ENCODE assay signal across 10 mouse cellular contexts in the genomic region with DNA sequence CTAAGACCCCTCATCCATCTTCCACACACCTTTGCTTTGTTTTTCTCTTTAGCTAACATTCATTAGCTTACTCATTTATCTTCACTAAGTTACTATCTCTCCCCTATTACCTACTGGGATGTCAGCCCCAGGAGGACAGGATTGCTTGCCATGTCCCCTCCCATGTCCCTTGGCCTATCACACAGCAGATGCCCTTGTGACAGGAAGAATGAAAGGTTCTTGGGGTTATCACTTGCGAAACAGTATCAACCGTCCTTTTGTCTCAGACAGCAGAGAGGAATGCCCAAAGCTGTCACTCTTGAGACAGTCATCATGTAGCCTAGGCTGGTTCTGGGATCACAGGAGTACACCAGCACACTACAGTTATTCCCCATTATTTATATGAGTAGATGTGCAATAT. TPM values are rescaled to one million over a fixed set of nuclear protein-coding genes. Genes with fewer than 3 reads are reported as not detected.
DNase-seq lines count a peak whose midpoint lies in the region; ATAC-seq and TF ChIP-seq lines count a peak whose summit lies in the region.
"Had no signal": no experiment of that assay in that cellular context is flagged by ENCODE, and none has a peak within 500 bp of the region (broad histone marks: within the 10 kb centered on the region; RNA-seq: fewer than 3 reads in every experiment).

No protein-coding gene starts in this region.

- 0 out of 2 replicates have a peak overlapping the region, but pooled peaks have one; percentile 1 for H3K9ac ChIP-seq in heart, embryonic 16.5 days (ENCODE audit: low read length)
- H3K9ac ChIP-seq in liver, embryonic 14.5 days (replicated peaks) = 0 out of 2 replicates have a peak overlapping the region, but pooled peaks have one; percentile 18
- no peak overlapping the region for H3K9ac ChIP-seq in forebrain, embryonic 14.5 days (ENCODE audit: low read length)
- H3K9ac ChIP-seq: midbrain, embryonic 15.5 days had no signal

- H3K36me3 ChIP-seq in heart, embryonic 16.5 days (ENCODE audit: control insufficient read depth, insufficient read depth) = no peaks in the 10 kb centered on the region
- no peaks in the 10 kb centered on the region for H3K36me3 ChIP-seq in liver, embryonic 14.5 days (replicated peaks; ENCODE audit: control insufficient read depth, insufficient read depth, low read depth)
- H3K36me3 ChIP-seq in forebrain, embryonic 14.5 days (ENCODE audit: control insufficient read depth, insufficient read depth, low read length) = no peaks in the 10 kb centered on the region
- H3K36me3 ChIP-seq: midbrain, embryonic 15.5 days had no signal

- H3K4me1 ChIP-seq in brown adipose tissue, adult 24 weeks (ENCODE audit: control insufficient read depth, insufficient read depth, insufficient read length, low read length) = peaks cover 56% of the 10 kb centered on the region
- peaks cover 68% of the 10 kb centered on the region for H3K4me1 ChIP-seq in heart, embryonic 16.5 days (ENCODE audit: control insufficient read depth, insufficient read depth, low read length)
- peaks cover 48 to 73% of the 10 kb centered on the region in 2 experiments for H3K4me1 ChIP-seq in liver, embryonic 14.5 days (replicated peaks; ENCODE audit: control insufficient read depth in 2 of 2, insufficient read depth in 2 of 2, low read length in 1 of 2)
- peaks cover 27% of the 10 kb centered on the region for H3K4me1 ChIP-seq in forebrain, embryonic 14.5 days (ENCODE audit: control insufficient read depth, insufficient read depth, low read length)

- no peak for DNase-seq in gastrocnemius, adult 2 months
- no peak for DNase-seq in gastrocnemius, postnatal 10 days
- peak; percentile 51 to 55 (median 53) for DNase-seq in liver, embryonic 14.5 days (ENCODE audit: low read depth in 3 of 3, low spot score in 3 of 3)
- DNase-seq in embryo, embryonic 11 days = no peak
- DNase-seq in forebrain, embryonic 14.5 days (ENCODE audit: low spot score) = no peak
- no peak for DNase-seq in cerebellum, postnatal 25 days
- DNase-seq: kidney, adult 9 months had no signal

- H3K9me3 ChIP-seq in heart, embryonic 16.5 days (replicated peaks; ENCODE audit: control insufficient read depth, low read length) = no peaks in the 10 kb centered on the region
- H3K9me3 ChIP-seq in liver, embryonic 14.5 days (ENCODE audit: control insufficient read depth, low read length) = no peaks in the 10 kb centered on the region
- no peaks in the 10 kb centered on the region for H3K9me3 ChIP-seq in forebrain, embryonic 14.5 days (replicated peaks; ENCODE audit: control insufficient read depth, low read length)
- H3K9me3 ChIP-seq: midbrain, embryonic 15.5 days had no signal

- H3K4me3 ChIP-seq in gastrocnemius, adult 2 months = no peak overlapping the region
- no peak overlapping the region for H3K4me3 ChIP-seq in brown adipose tissue, adult 24 weeks (ENCODE audit: insufficient read depth, low read depth, low read length)
- no peak overlapping the region for H3K4me3 ChIP-seq in heart, embryonic 16.5 days (ENCODE audit: low read length)
- no peak overlapping the region for H3K4me3 ChIP-seq in liver, embryonic 14.5 days (ENCODE audit: insufficient read depth in 1 of 2, low read depth in 2 of 2, low read length in 2 of 2)
- no peak overlapping the region for H3K4me3 ChIP-seq in forebrain, embryonic 14.5 days (ENCODE audit: low read depth, low read length)
- H3K4me3 ChIP-seq: midbrain, embryonic 15.5 days had no signal

- ATAC-seq in heart, embryonic 16.5 days (replicated peaks; ENCODE audit: extremely low read depth, insufficient read depth, low FRiP score) = no peak
- ATAC-seq in liver, embryonic 14.5 days (ENCODE audit: insufficient read depth) = peak; percentile 86
- no peak for ATAC-seq in forebrain, embryonic 14.5 days
- ATAC-seq: midbrain, embryonic 15.5 days had no signal

- peak; percentile 93 for TF ChIP-seq EP300 in liver, embryonic 14.5 days (IDR thresholded peaks at IDR 0.05; ENCODE audit: low read depth)

- intact Hi-C loops in gastrocnemius, adult 2 months (cut with DNase I) = no loop called here

- H3K4me2 ChIP-seq in heart, embryonic 16.5 days (ENCODE audit: low read depth, low read length) = no peak overlapping the region
- H3K4me2 ChIP-seq in liver, embryonic 14.5 days (ENCODE audit: low read depth) = peak overlapping the region; percentile 29
- H3K4me2 ChIP-seq in forebrain, embryonic 14.5 days (ENCODE audit: low read length) = no peak overlapping the region
- H3K4me2 ChIP-seq: midbrain, embryonic 15.5 days had no signal

- H3K27ac ChIP-seq in gastrocnemius, adult 2 months = peak overlapping the region; percentile 54
- peak overlapping the region; percentile 62; the same call in 1 of the 2 replicates for H3K27ac ChIP-seq in brown adipose tissue, adult 24 weeks (replicated peaks; ENCODE audit: low read depth, low read length)
- H3K27ac ChIP-seq in heart, embryonic 16.5 days (ENCODE audit: low read length) = peak overlapping the region; percentile 73
- peak overlapping the region; percentile 39; the same call in 1 of the 2 replicates for H3K27ac ChIP-seq in liver, embryonic 14.5 days
- no peak overlapping the region for H3K27ac ChIP-seq in forebrain, embryonic 14.5 days (ENCODE audit: low read depth, low read length)
- H3K27ac ChIP-seq: midbrain, embryonic 15.5 days had no signal

- TF ChIP-seq CTCF in gastrocnemius, adult 2 months (IDR thresholded peaks at IDR 0.05) = no peak
- TF ChIP-seq CTCF in liver, embryonic 14.5 days (IDR thresholded peaks at IDR 0.05; ENCODE audit: low read depth) = no peak

- no peaks in the 10 kb centered on the region for H3K27me3 ChIP-seq in heart, embryonic 16.5 days (ENCODE audit: control insufficient read depth, insufficient read depth, low read length)
- no peaks in the 10 kb centered on the region for H3K27me3 ChIP-seq in liver, embryonic 14.5 days (ENCODE audit: control insufficient read depth, insufficient read depth, low read length)
- H3K27me3 ChIP-seq in forebrain, embryonic 14.5 days (replicated peaks; ENCODE audit: control insufficient read depth, insufficient read depth, low read length) = no peaks in the 10 kb centered on the region
- H3K27me3 ChIP-seq: midbrain, embryonic 15.5 days had no signal

- 31% methylated on average over 2 of the region's 2 CpGs for WGBS in heart, embryonic 16.5 days
- 2% methylated on average over 2 of the region's 2 CpGs for WGBS in liver, embryonic 14.5 days (ENCODE audit: insufficient replicate concordance)
- WGBS in forebrain, embryonic 14.5 days = 84% methylated on average over 2 of the region's 2 CpGs

RNA-seq across cellular contexts. Expression of a gene that starts 35.1 kb away (rescaled TPM):
- 10 to 100 TPM; 21.7 to 29.8 TPM for total RNA-seq in gastrocnemius, adult 2 months (2021)
- total RNA-seq in gastrocnemius, postnatal 10 days (2021) = 10 to 100 TPM; 38.2 to 42.4 TPM
- polyA plus RNA-seq in brown adipose tissue, adult 24 weeks (2012; ENCODE audit: insufficient read depth, insufficient read length, missing spikeins) = 44.5 and 61.4 TPM in 2 replicates
- 7.1 and 11.0 TPM in 2 replicates for polyA plus RNA-seq in heart, embryonic 16.5 days (2015; fragmentation: Nextera tagmentation; extraction: Ambion mirVana)
- polyA plus RNA-seq in liver, embryonic 14.5 days (2012; rRNA removed) = 14.2 and 17.0 TPM in 2 replicates
- polyA plus RNA-seq in liver, embryonic 14.5 days (2014; fragmentation: Nextera tagmentation; extraction: Ambion mirVana) = 5.4 and 9.6 TPM in 2 replicates
- 17.4 and 19.9 TPM in 2 replicates for polyA plus RNA-seq in forebrain, embryonic 14.5 days (2014; fragmentation: Nextera tagmentation; extraction: Ambion mirVana)

Comparison
In these comparisons a context has a peak if more than half of its experiments do, and no peak if none do; other contexts are left out.
1. DNase-seq: peak in liver, embryonic 14.5 days (3 of 3); none in gastrocnemius, adult 2 months (single experiment), gastrocnemius, postnatal 10 days (single experiment), embryo, embryonic 11 days (single experiment), forebrain, embryonic 14.5 days (single experiment) and cerebellum, postnatal 25 days (0 of 2).